Mouse (Mus musculus) lung, postnatal 0 days (tissue): Measurements from ENCODE around the gene Tbc1d9b. TPM values are rescaled to one million over a fixed set of nuclear protein-coding genes. Genes with fewer than 3 reads are reported as not detected.

ENCODE experiments used
- ATAC-seq: fragments of 200-750 bp; cut with Nextera tagmentation; 2 replicates; pipeline ENCODE4 v1.8.0; 2017; ENCODE audit warnings: moderate library complexity
- DNase-seq: peaks from one replicate; pipeline ENCODE4 v3.0.0-alpha.2; 2016; ENCODE audit warnings: low spot score
- H3K27ac ChIP-seq: fragments of 300-500 bp; sonication (generic); 2 replicates; pipeline ENCODE4 v1.5.1; 2014; ENCODE audit warnings: antibody characterized with exemption, mild to moderate bottlenecking, low read length, mixed read lengths
- H3K27me3 ChIP-seq: fragments of 300-500 bp; sonication (generic); replicated peaks from 2 replicates; pipeline ENCODE4 v1.6.1; 2014; ENCODE audit warnings: low read length, mixed read lengths; ENCODE audit not compliant: insufficient read depth
- H3K36me3 ChIP-seq: fragments of 300-500 bp; sonication (generic); 2 replicates; pipeline ENCODE4 v1.6.1; 2014; ENCODE audit warnings: low read length, mixed read lengths; ENCODE audit not compliant: insufficient read depth
- H3K4me1 ChIP-seq: fragments of 300-500 bp; sonication (generic); 2 replicates; pipeline ENCODE4 v1.6.1; 2014; ENCODE audit warnings: antibody characterized with exemption, low read depth, low read length, mixed read lengths; ENCODE audit not compliant: insufficient read depth
- H3K4me2 ChIP-seq: fragments of 300-500 bp; sonication (generic); replicated peaks from 2 replicates; pipeline ENCODE4 v1.6.1; 2014; ENCODE audit warnings: low read depth, mild to moderate bottlenecking, low read length, moderate library complexity, mixed read lengths
- H3K4me3 ChIP-seq: fragments of 300-500 bp; sonication (generic); 2 replicates; pipeline ENCODE4 v1.5.1; 2014; ENCODE audit warnings: low read depth, low read length
- H3K9ac ChIP-seq: fragments of 300-500 bp; sonication (generic); replicated peaks from 2 replicates; pipeline ENCODE4 v1.6.1; 2014; ENCODE audit warnings: low read depth, mild to moderate bottlenecking
- H3K9me3 ChIP-seq: fragments of 300-500 bp; sonication (generic); 2 replicates; pipeline ENCODE4 v1.6.1; 2016; ENCODE audit warnings: low read length, mixed read lengths
- CTCF ChIP-seq: IDR thresholded peaks from 2 replicates; pipeline ENCODE4 v1.5.1; 2016; ENCODE audit warnings: antibody characterized with exemption, mild to moderate bottlenecking
- EP300 ChIP-seq: IDR thresholded peaks from 2 replicates; pipeline ENCODE4 v1.6.1; 2016; ENCODE audit warnings: antibody characterized with exemption, mild to moderate bottlenecking, control low read depth
- WGBS: fragments of 180-500 bp; shearing (Covaris S2); extraction: QIAGEN DNeasy Blood & Tissue Kit; methylation state at CpG from one replicate; pipeline ENCODE4 v1.1.7; 2014; 5-methylcytosine and 5-hydroxymethylcytosine counted together
- polyA plus RNA-seq: library from polyadenylated mRNA; unstranded; fragments of >200 nt; fragmentation: Nextera tagmentation; extraction: Ambion mirVana; gene quantifications from 2 replicates; pipeline ENCODE4 v1.2.1, GENCODE M21; 2015

The Tbc1d9b gene
- polyA plus RNA-seq, 1 experiment from 2014 or later: 26.1 TPM

GRCm38 (mm10) chr11:50210505-50211151, 79.4 kb downstream of the Tbc1d9b start, which contains the start of the genes Sqstm1 and Mgat4b:
Gene Sqstm1, minus strand, starts transcription at chr11:50210827.
Gene Mgat4b, plus strand, starts transcription at chr11:50210890.
- TF ChIP-seq CTCF: peak; percentile 33; the same call in 1 of the 2 replicates
- TF ChIP-seq EP300: no peak
- Histone ChIP-seq H3K4me3 (peak within 1 kb of the TSS; percentile 99), H3K9me3 (no peaks in the 10 kb centered on the region), H3K27me3 (no peaks in the 10 kb centered on the region), H3K36me3 (peaks cover 25% of the 10 kb centered on the region), H3K9ac (peak within 1 kb of the TSS; percentile 100), H3K4me1 (peaks cover 22% of the 10 kb centered on the region; the same call in 1 of the 2 replicates), H3K27ac (peak within 1 kb of the TSS; percentile 100), H3K4me2 (peak within 1 kb of the TSS; percentile 62)
- WGBS: under 1% methylated on average over 47 of the region's 48 CpGs
- DNase-seq: peak; percentile 83
- ATAC-seq: peak; percentile 60

- H3K36me3 ChIP-seq: peaks cover 17% of the 10 kb centered on the region
- H3K27me3 ChIP-seq: no peaks in the 10 kb centered on the region
- no peaks in the 10 kb centered on the region for H3K9me3 ChIP-seq
- H3K4me2 ChIP-seq: peak overlapping the region; percentile 62
- peak overlapping the region; percentile 100; the same call in 1 of the 2 replicates for H3K9ac ChIP-seq
- DNase-seq (no peak), ATAC-seq (no peak)
- peaks cover 25% of the 10 kb centered on the region; the same call in 1 of the 2 replicates for H3K4me1 ChIP-seq
- peak overlapping the region; percentile 99; the same call in 1 of the 2 replicates for H3K4me3 ChIP-seq
- WGBS: 97% methylated on average over 3 of the region's 3 CpGs
- H3K27ac ChIP-seq: peak overlapping the region; percentile 100; the same call in 1 of the 2 replicates
- no peak for TF ChIP-seq EP300
- TF ChIP-seq CTCF: no peak
These were observed 80.3 kb downstream of the Tbc1d9b start for GRCm38 (mm10) chr11:50211322-50212059.

GRCm38 (mm10) chr11:50212060-50212739, 81.0 kb downstream of the Tbc1d9b start:
- Histone ChIP-seq H3K27me3 (no peaks in the 10 kb centered on the region), H3K4me3 (no peak overlapping the region), H3K9me3 (no peaks in the 10 kb centered on the region), H3K4me1 (peaks cover 25% of the 10 kb centered on the region; the same call in 1 of the 2 replicates), H3K27ac (peak overlapping the region; percentile 66), H3K4me2 (no peak overlapping the region), H3K36me3 (peaks cover 10% of the 10 kb centered on the region), H3K9ac (no peak overlapping the region)
- TF ChIP-seq EP300 (no peak), CTCF (no peak)
- no peak for DNase-seq
- WGBS: 64% methylated on average over 3 of the region's 3 CpGs
- ATAC-seq: no peak

GRCm38 (mm10) chr11:50212848-50213758, 81.9 kb downstream of the Tbc1d9b start:
- 35% methylated on average over 11 of the region's 11 CpGs for WGBS
- Histone ChIP-seq H3K27ac (peak overlapping the region; percentile 66), H3K27me3 (no peaks in the 10 kb centered on the region), H3K4me1 (peaks cover 25% of the 10 kb centered on the region; the same call in 1 of the 2 replicates), H3K36me3 (0 out of 2 replicates have a peak, but pooled peaks cover 3% of the 10 kb centered on the region), H3K4me2 (no peak overlapping the region), H3K9me3 (no peaks in the 10 kb centered on the region), H3K9ac (no peak overlapping the region), H3K4me3 (no peak overlapping the region)
- DNase-seq (peak; percentile 91), ATAC-seq (peak; percentile 58)
- TF ChIP-seq CTCF (no peak), EP300 (no peak; the same call in none of the 2 replicates)

- no peaks in the 10 kb centered on the region for H3K27me3 ChIP-seq
- H3K36me3 ChIP-seq: no peaks in the 10 kb centered on the region
- 88% methylated on average over 6 of the region's 6 CpGs for WGBS
- no peak overlapping the region for H3K9ac ChIP-seq
- DNase-seq: no peak
- no peak overlapping the region for H3K4me2 ChIP-seq
- H3K4me1 ChIP-seq: peaks cover 18% of the 10 kb centered on the region; the same call in 1 of the 2 replicates
- no peaks in the 10 kb centered on the region for H3K9me3 ChIP-seq
- TF ChIP-seq EP300 (no peak), CTCF (peak; percentile 14; the same call in 1 of the 2 replicates)
- no peak overlapping the region for H3K4me3 ChIP-seq
- ATAC-seq: no peak
- H3K27ac ChIP-seq: no peak overlapping the region
These were observed 83.4 kb downstream of the Tbc1d9b start for GRCm38 (mm10) chr11:50214631-50215030.
